Mouse (Mus musculus): Measurements from ENCODE around the gene Fhad1. TPM values are rescaled to one million over a fixed set of nuclear protein-coding genes. Genes with fewer than 3 reads are reported as not detected.

The Fhad1 gene
- total and polyA plus RNA-seq, 3 experiments = 4.8 to 8.6 (median 5.5) TPM

- dilution Hi-C loops (cut with MboI; ENCODE audit: extremely low pct_ligation_motif_present, extremely low pct_unique_long_range_greater_than_20kb, low sequenced_read_pairs) (no loop called here), in situ Hi-C loops (cut with MboI; ENCODE audit: low pct_ligation_motif_present, low pct_unique_long_range_greater_than_20kb, low sequenced_read_pairs) (no loop called here)
- Histone ChIP-seq H3K4me1 (ENCODE audit: control insufficient read depth in 1 of 2, insufficient read depth in 2 of 2) (no peaks in the 10 kb centered on the region), H3K4me3 (replicated peaks in 1 of 3; ENCODE audit: low read depth in 2 of 3, low read length in 2 of 3, poor library complexity in 1 of 3) (no peak overlapping the region), H3K27me3 (replicated peaks) (no peaks in the 10 kb centered on the region), H3K79me2 (replicated peaks; ENCODE audit: control insufficient read depth, extremely low read depth, insufficient read depth, poor library complexity, severe bottlenecking) (no peaks in the 10 kb centered on the region), H3K36me3 (replicated peaks in 1 of 2; ENCODE audit: control insufficient read depth in 1 of 2, insufficient read depth in 1 of 2, low read length in 1 of 2) (peaks cover 0 to 10% of the 10 kb centered on the region in 2 experiments), H3K4me2 (ENCODE audit: insufficient read depth, low read depth, poor library complexity, severe bottlenecking) (no peak overlapping the region), H3K9me3 (replicated peaks; ENCODE audit: low read length) (peaks cover 3% of the 10 kb centered on the region), H3K27ac (ENCODE audit: insufficient read depth, low read depth) (no peak overlapping the region), H3K9ac (ENCODE audit: insufficient read depth, low read depth) (no peak overlapping the region)
- no peak for TF ChIP-seq MXI1 (IDR thresholded peaks at IDR 0.05; ENCODE audit: low read depth, low read length)
- TF ChIP-seq EP300 (IDR thresholded peaks at IDR 0.05; ENCODE audit: low read length) = no peak
- no peak for TF ChIP-seq TBP (conservative IDR thresholded peaks at IDR 0.05; ENCODE audit: low read depth, low read length)
- no peak for TF ChIP-seq NRF1 (IDR thresholded peaks at IDR 0.05; ENCODE audit: low read depth, low read length)
- no peak for DNase-seq (ENCODE audit: extremely low read depth)
Measured at GRCm38 (mm10) chr4:142028533-142028932, 13.7 kb upstream of the Fhad1 start.

GRCm38 (mm10) chr4:142026965-142027364 lies 12.1 kb upstream of the Fhad1 start:
- Histone ChIP-seq H3K4me3 (replicated peaks in 1 of 3; ENCODE audit: low read depth in 2 of 3, low read length in 2 of 3, poor library complexity in 1 of 3) (no peak overlapping the region), H3K79me2 (replicated peaks; ENCODE audit: control insufficient read depth, extremely low read depth, insufficient read depth, poor library complexity, severe bottlenecking) (no peaks in the 10 kb centered on the region), H3K27ac (ENCODE audit: insufficient read depth, low read depth) (no peak overlapping the region), H3K36me3 (replicated peaks in 1 of 2; ENCODE audit: control insufficient read depth in 1 of 2, insufficient read depth in 1 of 2, low read length in 1 of 2) (peaks cover 0 to 10% of the 10 kb centered on the region in 2 experiments), H3K4me2 (ENCODE audit: insufficient read depth, low read depth, poor library complexity, severe bottlenecking) (no peak overlapping the region), H3K9ac (ENCODE audit: insufficient read depth, low read depth) (no peak overlapping the region), H3K9me3 (replicated peaks; ENCODE audit: low read length) (no peaks in the 10 kb centered on the region), H3K27me3 (replicated peaks) (no peaks in the 10 kb centered on the region), H3K4me1 (ENCODE audit: control insufficient read depth in 1 of 2, insufficient read depth in 2 of 2) (no peaks in the 10 kb centered on the region)
- TF ChIP-seq CHD2 (IDR thresholded peaks at IDR 0.05; ENCODE audit: low read length) (no peak), USF2 (conservative IDR thresholded peaks at IDR 0.05; ENCODE audit: low read depth, low read length) (no peak), NRF1 (IDR thresholded peaks at IDR 0.05; ENCODE audit: low read depth, low read length) (no peak), PAX5 (IDR thresholded peaks at IDR 0.05; ENCODE audit: low read length) (no peak), ETS1 (conservative IDR thresholded peaks at IDR 0.05; ENCODE audit: low read depth, low read length) (no peak), UBTF (IDR thresholded peaks at IDR 0.05; ENCODE audit: low read depth, low read length) (no peak), KAT2A (IDR thresholded peaks at IDR 0.05; ENCODE audit: insufficient replicate concordance, low read length) (no peak), POLR2A (IDR thresholded peaks at IDR 0.05; ENCODE audit: low read depth, low read length) (no peak), MAZ (IDR thresholded peaks at IDR 0.05; ENCODE audit: low read depth, low read length) (no peak), JUND (conservative IDR thresholded peaks at IDR 0.05; ENCODE audit: low read depth, low read length) (no peak), HCFC1 (IDR thresholded peaks at IDR 0.05; ENCODE audit: low read depth, low read length) (no peak), RCOR1 (conservative IDR thresholded peaks at IDR 0.05; ENCODE audit: low read depth, low read length) (no peak)
- dilution Hi-C loops (cut with MboI; ENCODE audit: extremely low pct_ligation_motif_present, extremely low pct_unique_long_range_greater_than_20kb, low sequenced_read_pairs) (no loop called here), in situ Hi-C loops (cut with MboI; ENCODE audit: low pct_ligation_motif_present, low pct_unique_long_range_greater_than_20kb, low sequenced_read_pairs) (no loop called here)
- no peak for DNase-seq (ENCODE audit: extremely low read depth)

DNA sequence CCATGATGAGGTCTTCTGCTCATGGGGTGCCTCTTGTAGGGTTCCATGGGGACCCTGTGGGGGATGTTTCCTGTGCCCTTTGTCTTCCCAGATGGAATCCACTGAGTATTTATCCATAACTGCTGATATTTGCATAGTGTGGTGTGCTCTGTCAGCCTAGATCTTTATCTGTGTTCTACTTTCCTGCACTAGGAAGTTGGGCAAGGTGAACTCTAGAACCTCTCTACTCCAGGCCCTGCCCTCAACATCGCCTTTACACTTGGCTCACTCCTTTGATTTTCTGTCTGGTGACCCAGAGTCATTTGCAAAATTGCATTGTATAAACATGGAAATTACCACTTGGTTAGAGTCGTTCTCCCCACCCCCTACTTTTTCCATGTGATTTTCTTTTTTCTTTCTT lies 9.7 kb upstream of the Fhad1 start:
- Histone ChIP-seq H3K27ac (ENCODE audit: insufficient read depth, low read depth) (no peak overlapping the region), H3K79me2 (replicated peaks; ENCODE audit: control insufficient read depth, extremely low read depth, insufficient read depth, poor library complexity, severe bottlenecking) (no peaks in the 10 kb centered on the region), H3K4me2 (ENCODE audit: insufficient read depth, low read depth, poor library complexity, severe bottlenecking) (no peak overlapping the region), H3K9me3 (replicated peaks; ENCODE audit: low read length) (no peaks in the 10 kb centered on the region), H3K9ac (ENCODE audit: insufficient read depth, low read depth) (no peak overlapping the region), H3K4me3 (replicated peaks in 1 of 3; ENCODE audit: low read depth in 2 of 3, low read length in 2 of 3, poor library complexity in 1 of 3) (no peak overlapping the region), H3K36me3 (replicated peaks in 1 of 2; ENCODE audit: control insufficient read depth in 1 of 2, insufficient read depth in 1 of 2, low read length in 1 of 2) (no peaks in the 10 kb centered on the region), H3K4me1 (ENCODE audit: control insufficient read depth in 1 of 2, insufficient read depth in 2 of 2) (no peaks in the 10 kb centered on the region), H3K27me3 (replicated peaks) (no peaks in the 10 kb centered on the region)
- TF ChIP-seq MAX (IDR thresholded peaks at IDR 0.05; ENCODE audit: low read length) (no peak), KAT2A (IDR thresholded peaks at IDR 0.05; ENCODE audit: insufficient replicate concordance, low read length) (no peak), JUND (conservative IDR thresholded peaks at IDR 0.05; ENCODE audit: low read depth, low read length) (no peak), SMC3 (IDR thresholded peaks at IDR 0.05; ENCODE audit: low read depth, low read length) (no peak), NELFE (IDR thresholded peaks at IDR 0.05; ENCODE audit: low read depth, low read length) (no peak), E2F4 (IDR thresholded peaks at IDR 0.05; ENCODE audit: insufficient replicate concordance, low read depth, low read length) (no peak), RCOR1 (conservative IDR thresholded peaks at IDR 0.05; ENCODE audit: low read depth, low read length) (no peak), USF2 (conservative IDR thresholded peaks at IDR 0.05; ENCODE audit: low read depth, low read length) (no peak)
- DNase-seq (ENCODE audit: extremely low read depth) = no peak
- dilution Hi-C loops (cut with MboI; ENCODE audit: extremely low pct_ligation_motif_present, extremely low pct_unique_long_range_greater_than_20kb, low sequenced_read_pairs) = no loop called here
- in situ Hi-C loops (cut with MboI; ENCODE audit: low pct_ligation_motif_present, low pct_unique_long_range_greater_than_20kb, low sequenced_read_pairs) = loop anchor here (25.0 kb wide), 1 partner anchor 988 kb away; no protein-coding TSS in a partner anchor
